Comparison of ENCODE assay signal across 13 mouse cellular contexts in the genomic region with DNA sequence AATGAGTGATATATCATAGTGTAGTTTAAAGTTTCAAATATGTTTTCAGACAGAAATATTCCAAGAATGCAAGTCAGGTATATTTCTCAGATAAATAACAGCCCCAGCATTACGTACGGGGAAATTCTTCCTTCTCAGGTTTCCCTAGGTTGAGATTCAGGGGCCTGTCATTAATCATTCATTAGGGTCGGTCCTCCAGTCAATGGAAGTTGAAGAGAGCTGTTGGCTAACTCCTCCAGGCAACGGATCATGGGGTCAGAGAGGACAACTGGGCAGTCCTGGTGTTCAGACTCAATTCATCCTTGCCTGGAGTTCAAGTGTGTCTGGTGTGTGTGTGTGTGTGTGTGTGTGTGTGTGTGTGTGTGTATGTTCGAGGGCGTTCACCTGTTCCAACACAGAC. TPM values are rescaled to one million over a fixed set of nuclear protein-coding genes. Genes with fewer than 3 reads are reported as not detected.
DNase-seq lines count a peak whose midpoint lies in the region; ATAC-seq and TF ChIP-seq lines count a peak whose summit lies in the region.
"Had no signal": no experiment of that assay in that cellular context is flagged by ENCODE, and none has a peak within 500 bp of the region (broad histone marks: within the 10 kb centered on the region; RNA-seq: fewer than 3 reads in every experiment).

No protein-coding gene starts in this region.

- peaks cover 15% of the 10 kb centered on the region for H3K4me1 ChIP-seq in intestine, embryonic 15.5 days (replicated peaks)
- H3K4me1 ChIP-seq in intestine, postnatal 0 days (replicated peaks; ENCODE audit: control insufficient read depth, insufficient read depth, low read length), result no peaks in the 10 kb centered on the region
- H3K4me1 ChIP-seq in hindbrain, embryonic 15.5 days (replicated peaks), result peaks cover 16% of the 10 kb centered on the region

- peak overlapping the region; percentile 100 for H3K4me2 ChIP-seq in intestine, embryonic 15.5 days (replicated peaks)
- no peak overlapping the region for H3K4me2 ChIP-seq in intestine, postnatal 0 days (replicated peaks; ENCODE audit: low read depth)
- H3K4me2 ChIP-seq in hindbrain, embryonic 15.5 days, result peak overlapping the region; percentile 98; the same call in 1 of the 2 replicates
- peak overlapping the region; percentile 74 for H3K4me2 ChIP-seq in myocyte (ENCODE audit: low read depth)

- no peak for TF ChIP-seq POLR2A in myocyte (IDR thresholded peaks at IDR 0.05; ENCODE audit: insufficient read length, low read depth)

- no peak overlapping the region for H3K27ac ChIP-seq in intestine, embryonic 15.5 days
- H3K27ac ChIP-seq in intestine, postnatal 0 days (ENCODE audit: low read depth, low read length), result no peak overlapping the region
- no peak overlapping the region for H3K27ac ChIP-seq in hindbrain, embryonic 15.5 days (replicated peaks)
- H3K27ac ChIP-seq: liver, embryonic 14.5 days had no signal

- no peak overlapping the region for H3K9ac ChIP-seq in intestine, embryonic 15.5 days
- no peak overlapping the region for H3K9ac ChIP-seq in intestine, postnatal 0 days (ENCODE audit: low read depth, low read length)
- H3K9ac ChIP-seq in hindbrain, embryonic 15.5 days, result no peak overlapping the region
- H3K9ac ChIP-seq: liver, embryonic 14.5 days had no signal

- no peak for ATAC-seq in intestine, embryonic 15.5 days
- ATAC-seq in intestine, postnatal 0 days, result no peak
- ATAC-seq in hindbrain, embryonic 15.5 days (ENCODE audit: low FRiP score, low read depth), result no peak
- ATAC-seq: CD4-positive, CD25-positive, alpha-beta regulatory T cell, adult 4 months had no signal

- H3K36me3 ChIP-seq in intestine, embryonic 15.5 days, result no peaks in the 10 kb centered on the region
- no peaks in the 10 kb centered on the region for H3K36me3 ChIP-seq in intestine, postnatal 0 days (ENCODE audit: control insufficient read depth, insufficient read depth)
- no peaks in the 10 kb centered on the region for H3K36me3 ChIP-seq in hindbrain, embryonic 15.5 days
- H3K36me3 ChIP-seq in myocyte (ENCODE audit: control insufficient read depth, insufficient read depth), result no peaks in the 10 kb centered on the region

- H3K27me3 ChIP-seq in intestine, embryonic 15.5 days (replicated peaks), result peaks cover 38% of the 10 kb centered on the region
- peaks cover 51% of the 10 kb centered on the region for H3K27me3 ChIP-seq in intestine, postnatal 0 days (replicated peaks; ENCODE audit: control insufficient read depth, insufficient read depth, low read length)
- H3K27me3 ChIP-seq in hindbrain, embryonic 15.5 days, result peaks cover 43% of the 10 kb centered on the region
- H3K27me3 ChIP-seq in myocyte (ENCODE audit: control insufficient read depth, insufficient read depth, insufficient read length), result no peaks in the 10 kb centered on the region

- no peak overlapping the region for H3K4me3 ChIP-seq in intestine, embryonic 15.5 days (replicated peaks)
- no peak overlapping the region for H3K4me3 ChIP-seq in intestine, postnatal 0 days (ENCODE audit: low read depth, low read length)
- peak overlapping the region; percentile 64 for H3K4me3 ChIP-seq in hindbrain, embryonic 15.5 days
- H3K4me3 ChIP-seq in myocyte, result peak overlapping the region; percentile 26

- DNase-seq in embryo, embryonic 11 days, result peak; percentile 54
- DNase-seq in gastrocnemius, postnatal 25 days, result no peak
- DNase-seq in layer of hippocampus, adult 9-11 months, result no peak
- DNase-seq in cerebellum, adult 9-10 months, result no peak
- DNase-seq: adrenal gland, postnatal 36 days had no signal

- no peaks in the 10 kb centered on the region for H3K9me3 ChIP-seq in intestine, embryonic 15.5 days
- no peaks in the 10 kb centered on the region for H3K9me3 ChIP-seq in intestine, postnatal 0 days (ENCODE audit: control insufficient read depth)
- H3K9me3 ChIP-seq in hindbrain, embryonic 15.5 days, result no peaks in the 10 kb centered on the region

- H3ac ChIP-seq in myocyte (ENCODE audit: control insufficient read depth, insufficient read length), result peak overlapping the region; percentile 19

- no peaks in the 10 kb centered on the region for H3K79me2 ChIP-seq in myocyte (ENCODE audit: control insufficient read depth, insufficient read depth)

- TF ChIP-seq CTCF in intestine, postnatal 0 days (IDR thresholded peaks at IDR 0.05; ENCODE audit: low read depth), result no peak

- WGBS in intestine, embryonic 15.5 days, result 23% methylated on average over 6 of the region's 6 CpGs
- WGBS in intestine, postnatal 0 days, result 19% methylated on average over 6 of the region's 6 CpGs
- WGBS in hindbrain, embryonic 15.5 days, result 31% methylated on average over 6 of the region's 6 CpGs

TF ChIP-seq in myocyte, 11 proteins besides CTCF, POLR2A, EP300 and RAD21:
- TF ChIP-seq MAX (IDR thresholded peaks at IDR 0.05; ENCODE audit: low read depth) (no peak), MYOD1 (IDR thresholded peaks at IDR 0.05; ENCODE audit: control insufficient read depth in 1 of 3, insufficient read length in 2 of 3, low read depth in 2 of 3) (no peak), MYOG (IDR thresholded peaks at IDR 0.05; ENCODE audit: control insufficient read depth in 1 of 3, insufficient read depth in 1 of 3, insufficient read length in 2 of 3, low read depth in 2 of 3) (no peak), REST (IDR thresholded peaks at IDR 0.05; ENCODE audit: insufficient read depth, insufficient read length) (no peak), POLR2AphosphoS2 (IDR thresholded peaks at IDR 0.05; ENCODE audit: insufficient read length, low read depth) (no peak), USF1 (IDR thresholded peaks at IDR 0.05; ENCODE audit: low read depth) (no peak)

RNA-seq across cellular contexts. Expression of a gene that starts 0.8 kb away (rescaled TPM):
- polyA plus RNA-seq in intestine, embryonic 15.5 days (2015; fragmentation: Nextera tagmentation; extraction: Ambion mirVana), result 0.77 and 1.2 TPM in 2 replicates
- polyA plus RNA-seq in intestine, postnatal 0 days (2015; fragmentation: Nextera tagmentation; extraction: Ambion mirVana), result 0.31 and 0.59 TPM in 2 replicates
- polyA plus RNA-seq in hindbrain, embryonic 15.5 days (2015; fragmentation: Nextera tagmentation; extraction: Ambion mirVana), result 1.1 TPM in 2 replicates
- 0.40 TPM for polyA plus RNA-seq in myocyte (2012; fragmentation: generic; extraction: Trizol)
- under 1 TPM; 0.29 to 0.36 TPM for total RNA-seq in gastrocnemius, postnatal 25 days (2021)
- total RNA-seq: adrenal gland, postnatal 36 days; hematopoietic stem cell, adult 5-6 weeks; megakaryocyte-erythroid progenitor cell, adult 5-6 weeks had no signal
- polyA plus RNA-seq: CD4-positive, CD25-positive, alpha-beta regulatory T cell, adult 4 months had no signal

Comparison
In these comparisons a context has a peak if more than half of its experiments do, and no peak if none do; other contexts are left out.
1. H3K4me3 ChIP-seq: peak in hindbrain, embryonic 15.5 days (single experiment) and myocyte (single experiment); none in intestine, embryonic 15.5 days (single experiment) and intestine, postnatal 0 days (single experiment).